8 mouse cellular contexts compared by ENCODE assay signal in the genomic region with DNA sequence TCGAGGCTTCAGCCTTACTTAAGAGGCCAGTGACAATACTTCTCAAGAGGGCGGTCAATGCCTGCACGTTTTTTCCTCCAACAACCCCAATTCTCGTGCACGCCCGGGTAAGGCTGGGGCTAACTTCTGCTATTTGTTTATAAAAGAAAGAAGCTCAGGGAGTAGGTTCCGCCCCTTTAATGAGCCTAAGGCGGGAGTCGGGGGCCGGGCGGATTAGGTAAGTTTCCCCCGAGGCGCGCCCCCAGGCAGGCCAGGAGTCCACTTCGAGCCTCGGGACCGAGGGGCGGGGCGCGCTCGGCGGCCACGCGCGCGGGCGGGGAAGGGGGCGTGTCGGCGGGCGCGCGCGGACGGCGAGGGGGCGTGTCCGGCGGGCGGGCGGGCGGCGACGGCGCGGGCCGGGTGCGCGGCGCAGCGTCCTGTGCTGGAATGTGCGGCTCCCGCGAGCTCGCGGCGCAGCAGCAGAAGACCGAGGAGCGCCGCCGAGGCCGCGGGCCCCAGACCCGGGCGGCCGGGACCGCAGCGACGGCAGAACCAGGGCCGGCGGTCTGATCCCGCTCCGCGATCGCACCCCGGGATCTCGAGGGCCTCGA. TPM values are rescaled to one million over a fixed set of nuclear protein-coding genes. Genes with fewer than 3 reads are reported as not detected.
DNase-seq lines count a peak whose midpoint lies in the region; ATAC-seq and TF ChIP-seq lines count a peak whose summit lies in the region.

Gene Rest (plus strand): TSS at position 411 of the 590 bp plus-strand sequence.

- H3K9me3 ChIP-seq in hindbrain, embryonic 12.5 days (replicated peaks): no peaks in the 10 kb centered on the region
- H3K9me3 ChIP-seq in megakaryocyte, embryonic 14.5 days: no peaks in the 10 kb centered on the region

- under 1% methylated on average over 66 of the region's 78 CpGs for WGBS in hindbrain, embryonic 12.5 days

- intact Hi-C loops in left cerebral cortex, adult 2 months (cut with DNase I): no loop called here

- peaks cover 20% of the 10 kb centered on the region for H3K36me3 ChIP-seq in hindbrain, embryonic 12.5 days
- H3K36me3 ChIP-seq in megakaryocyte, embryonic 14.5 days (replicated peaks; ENCODE audit: low read length): peaks cover 23% of the 10 kb centered on the region

- H3K27me3 ChIP-seq in hindbrain, embryonic 12.5 days: peaks cover 7% of the 10 kb centered on the region
- peaks cover 3% of the 10 kb centered on the region for H3K27me3 ChIP-seq in megakaryocyte, embryonic 14.5 days (replicated peaks)

- peaks cover 10% of the 10 kb centered on the region; the same call in 1 of the 2 replicates for H3K4me1 ChIP-seq in hindbrain, embryonic 12.5 days
- peaks cover 30% of the 10 kb centered on the region for H3K4me1 ChIP-seq in megakaryocyte, embryonic 14.5 days

- H3K9ac ChIP-seq in hindbrain, embryonic 12.5 days: peak within 1 kb of the TSS; percentile 84

- no peak for TF ChIP-seq CTCF in left cerebral cortex, adult 2 months (IDR thresholded peaks at IDR 0.05)

- H3K27ac ChIP-seq in hindbrain, embryonic 12.5 days: peak within 1 kb of the TSS; percentile 91
- H3K27ac ChIP-seq in left cerebral cortex, adult 2 months: peak within 1 kb of the TSS; percentile 28; the same call in 1 of the 2 replicates

- peak within 1 kb of the TSS; percentile 91 for H3K4me3 ChIP-seq in hindbrain, embryonic 12.5 days
- peak within 1 kb of the TSS; percentile 70 for H3K4me3 ChIP-seq in left cerebral cortex, adult 2 months
- H3K4me3 ChIP-seq in megakaryocyte, embryonic 14.5 days (replicated peaks): peak within 1 kb of the TSS; percentile 96

- peak; percentile 53 for ATAC-seq in activated CD4-positive, CD25-positive, alpha-beta regulatory T cell, adult 4 months
- ATAC-seq in hindbrain, embryonic 12.5 days (ENCODE audit: low FRiP score): peak; percentile 92

- peak within 1 kb of the TSS; percentile 86 for H3K4me2 ChIP-seq in hindbrain, embryonic 12.5 days (replicated peaks)

- peak; percentile 59 to 67 for DNase-seq in cerebellum, postnatal 14 days
- peak; percentile 15 for DNase-seq in frontal cortex, postnatal 25 days (ENCODE audit: low spot score in 2 of 2)
- DNase-seq in left cerebral cortex, adult 2 months (ENCODE audit: extremely low spot score in 1 of 2, low spot score in 2 of 2): peak; percentile 54 to 61
- DNase-seq in right cerebral cortex, postnatal 25 days: peak; percentile 58
- peak; percentile 83 for DNase-seq in urinary bladder, postnatal 4 days (ENCODE audit: low spot score in 2 of 2)

RNA-seq across cellular contexts. Expression of gene Rest, which starts in this region (rescaled TPM):
- 10 to 100 TPM; 16.3 to 17.6 TPM for polyA plus RNA-seq in activated CD4-positive, CD25-positive, alpha-beta regulatory T cell, adult 4 months (2017; shearing (Covaris generic))
- polyA plus RNA-seq in hindbrain, embryonic 12.5 days (2016; fragmentation: Nextera tagmentation; extraction: Ambion mirVana): 27.9 and 28.7 TPM in 2 replicates
- 1 to 10 TPM; 3.6 TPM for total RNA-seq in left cerebral cortex, adult 2 months (2021)
- 3.7 and 6.7 TPM in 2 replicates for polyA plus RNA-seq in megakaryocyte, embryonic 14.5 days (2012; ENCODE audit: insufficient read depth, low replicate concordance)

Comparison
In these comparisons a context has a peak if more than half of its experiments do, and no peak if none do; other contexts are left out.
1. Peak in every context shown above with its lines: DNase-seq, ATAC-seq, H3K4me3 ChIP-seq and H3K27ac ChIP-seq.
2. DNase-seq: peak in every context shown above with its lines; median percentile 83 in urinary bladder, postnatal 4 days; 63 in cerebellum, postnatal 14 days; 58 in right cerebral cortex, postnatal 25 days; 58 in left cerebral cortex, adult 2 months; 15 in frontal cortex, postnatal 25 days.